Mouse (Mus musculus) forebrain, postnatal 0 days (tissue): ENCODE measurements around the gene Ntrk2. TPM values are rescaled to one million over a fixed set of nuclear protein-coding genes. Genes with fewer than 3 reads are reported as not detected.

Experiments
- ATAC-seq: fragments of 200-750 bp; cut with Nextera tagmentation; 2 replicates; pipeline ENCODE4 v1.8.0; 2017; ENCODE audit warnings: mild to moderate bottlenecking, moderate library complexity
- DNase-seq: peaks from one replicate; pipeline ENCODE4 v3.0.0-alpha.2; 2015
- H3K27ac ChIP-seq: fragments of 300-500 bp; sonication (generic); 2 replicates; pipeline ENCODE4 v1.5.1; 2014; ENCODE audit warnings: low read depth, mild to moderate bottlenecking, antibody characterized with exemption, low read length, moderate library complexity, mixed read lengths
- H3K27me3 ChIP-seq: fragments of 300-500 bp; sonication (generic); 2 replicates; pipeline ENCODE4 v1.6.1; 2014; ENCODE audit warnings: mild to moderate bottlenecking, low read length, mixed read lengths; ENCODE audit not compliant: insufficient read depth
- H3K36me3 ChIP-seq: fragments of 300-500 bp; sonication (generic); 2 replicates; pipeline ENCODE4 v1.6.1; 2014; ENCODE audit warnings: mild to moderate bottlenecking, moderate library complexity; ENCODE audit not compliant: insufficient read depth
- H3K4me1 ChIP-seq: fragments of 300-500 bp; sonication (generic); 2 replicates; pipeline ENCODE4 v1.6.1; 2014; ENCODE audit warnings: antibody characterized with exemption; ENCODE audit not compliant: insufficient read depth
- H3K4me2 ChIP-seq: fragments of 300-500 bp; sonication (generic); 2 replicates; pipeline ENCODE4 v1.6.1; 2014; ENCODE audit warnings: low read depth, mild to moderate bottlenecking, moderate library complexity
- H3K4me3 ChIP-seq: fragments of 300-500 bp; sonication (generic); 2 replicates; pipeline ENCODE4 v1.5.1; 2014; ENCODE audit warnings: low read depth, low read length, mixed read lengths
- H3K9ac ChIP-seq: fragments of 300-500 bp; sonication (generic); 2 replicates; pipeline ENCODE4 v1.6.1; 2014; ENCODE audit warnings: mild to moderate bottlenecking
- H3K9me3 ChIP-seq: fragments of 300-500 bp; sonication (generic); 2 replicates; pipeline ENCODE4 v1.6.1; 2016; ENCODE audit warnings: low read length
- CTCF ChIP-seq: sonication (generic); IDR thresholded peaks from 2 replicates; pipeline ENCODE4 v1.5.1; 2016; ENCODE audit warnings: antibody characterized with exemption, control low read depth, low read depth
- WGBS: fragments of 180-500 bp; shearing (Covaris S2); extraction: QIAGEN DNeasy Blood & Tissue Kit; methylation state at CpG from one replicate; pipeline ENCODE4 v1.1.7; 2014; 5-methylcytosine and 5-hydroxymethylcytosine counted together
- polyA plus RNA-seq: library from polyadenylated mRNA; unstranded; fragments of >200 nt; fragmentation: Nextera tagmentation; extraction: Ambion mirVana; gene quantifications from 2 replicates; pipeline ENCODE4 v1.2.1, GENCODE M21; 2015
- total RNA-seq: library from RNA; depleted of rRNA; stranded (reverse); fragments of >200 nt; gene quantifications from 2 replicates; pipeline ENCODE4 v1.2.3, GENCODE M21; 2014

The Ntrk2 gene
- total and polyA plus RNA-seq, 2 experiments from 2014 or later, result 131 to 184 TPM

- WGBS, result 33% methylated on average over 4 of the region's 4 CpGs
These were observed 126.8 kb downstream of the Ntrk2 start for GRCm38 (mm10) chr13:58933126-58933525.

DNA sequence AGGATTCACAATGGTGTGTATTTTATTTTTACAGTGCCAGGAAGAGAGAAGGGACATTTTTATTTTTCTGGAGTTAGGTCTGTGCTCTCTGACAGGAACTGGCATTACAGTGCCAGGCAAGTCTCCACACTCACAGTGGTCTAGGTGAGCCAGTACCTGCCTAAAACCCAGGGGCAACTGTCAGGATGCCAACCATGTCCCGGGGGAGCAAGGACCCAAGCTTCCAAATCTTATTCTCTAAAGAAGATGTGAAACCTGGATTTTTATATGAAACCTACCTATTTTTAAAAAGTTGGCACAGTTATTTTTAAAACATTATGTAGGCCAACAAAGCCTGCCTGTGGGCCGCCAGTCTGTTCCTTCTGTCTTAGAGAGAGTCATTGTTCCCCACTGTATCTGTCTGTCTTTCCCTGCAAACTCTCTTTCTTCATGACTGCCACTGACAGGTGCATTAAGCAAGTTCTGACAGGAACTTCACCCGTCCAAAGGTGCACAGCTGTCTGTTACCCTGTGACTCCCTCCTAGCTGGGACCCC lies 128.3 kb downstream of the Ntrk2 start:
- peaks cover 12% of the 10 kb centered on the region for H3K4me1 ChIP-seq
- no peak overlapping the region for H3K4me3 ChIP-seq
- no peaks in the 10 kb centered on the region for H3K27me3 ChIP-seq
- 73% methylated on average over 3 of the region's 3 CpGs for WGBS
- ATAC-seq (no peak), DNase-seq (no peak)
- no peaks in the 10 kb centered on the region for H3K9me3 ChIP-seq
- no peak overlapping the region for H3K27ac ChIP-seq
- no peaks in the 10 kb centered on the region for H3K36me3 ChIP-seq
- no peak for TF ChIP-seq CTCF
- H3K9ac ChIP-seq, result no peak overlapping the region
- no peak overlapping the region for H3K4me2 ChIP-seq

More at GRCm38 (mm10) chr13:58933126-58933525, 126.8 kb downstream of the Ntrk2 start:
- Histone ChIP-seq H3K9ac (no peak overlapping the region), H3K27ac (0 out of 2 replicates have a peak overlapping the region, but pooled peaks have one; percentile 21), H3K36me3 (no peaks in the 10 kb centered on the region), H3K4me2 (no peak overlapping the region), H3K9me3 (no peaks in the 10 kb centered on the region), H3K4me3 (no peak overlapping the region), H3K4me1 (peaks cover 21% of the 10 kb centered on the region), H3K27me3 (no peaks in the 10 kb centered on the region)
- no peak for TF ChIP-seq CTCF
- DNase-seq (no peak), ATAC-seq (no peak)

GRCm38 (mm10) chr13:58935956-58936495 lies 129.7 kb downstream of the Ntrk2 start:
- no peak for TF ChIP-seq CTCF
- ATAC-seq (peak; percentile 78), DNase-seq (no peak)
- H3K9me3 ChIP-seq, result no peaks in the 10 kb centered on the region
- no peak overlapping the region for H3K4me3 ChIP-seq
- peaks cover 12% of the 10 kb centered on the region for H3K4me1 ChIP-seq
- H3K4me2 ChIP-seq, result no peak overlapping the region
- WGBS, result 22% methylated on average over 8 of the region's 8 CpGs
- no peaks in the 10 kb centered on the region for H3K27me3 ChIP-seq
- H3K27ac ChIP-seq, result peak overlapping the region; percentile 15; the same call in 1 of the 2 replicates
- H3K9ac ChIP-seq, result no peak overlapping the region
- 0 out of 2 replicates have a peak, but pooled peaks cover 4% of the 10 kb centered on the region for H3K36me3 ChIP-seq

DNA sequence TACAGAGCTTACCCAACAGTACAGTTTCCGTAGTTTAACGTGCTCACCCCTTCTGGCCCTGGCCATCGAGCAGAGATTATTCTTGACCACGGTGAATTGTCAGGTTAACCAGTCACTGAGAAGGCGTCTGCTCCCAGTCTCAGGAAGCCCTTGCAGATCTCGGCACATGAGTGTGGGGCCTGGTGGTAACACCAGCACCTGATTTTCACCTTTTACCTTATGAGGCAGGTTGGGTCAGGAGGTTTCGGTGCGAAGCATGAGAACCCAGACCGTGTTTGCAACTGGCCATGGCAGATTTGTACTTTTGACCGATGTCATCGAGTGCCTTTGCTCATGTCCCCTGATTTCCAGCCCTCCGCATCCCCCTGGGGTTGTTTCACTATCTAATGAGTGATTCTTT lies 131.5 kb downstream of the Ntrk2 start:
- ATAC-seq (no peak), DNase-seq (no peak)
- Histone ChIP-seq H3K4me2 (no peak overlapping the region), H3K4me1 (peaks cover 12% of the 10 kb centered on the region), H3K9ac (no peak overlapping the region), H3K27ac (no peak overlapping the region), H3K9me3 (no peaks in the 10 kb centered on the region), H3K36me3 (0 out of 2 replicates have a peak, but pooled peaks cover 5% of the 10 kb centered on the region), H3K4me3 (no peak overlapping the region), H3K27me3 (no peaks in the 10 kb centered on the region)
- no peak for TF ChIP-seq CTCF
- 96% methylated on average over 12 of the region's 12 CpGs for WGBS

DNA sequence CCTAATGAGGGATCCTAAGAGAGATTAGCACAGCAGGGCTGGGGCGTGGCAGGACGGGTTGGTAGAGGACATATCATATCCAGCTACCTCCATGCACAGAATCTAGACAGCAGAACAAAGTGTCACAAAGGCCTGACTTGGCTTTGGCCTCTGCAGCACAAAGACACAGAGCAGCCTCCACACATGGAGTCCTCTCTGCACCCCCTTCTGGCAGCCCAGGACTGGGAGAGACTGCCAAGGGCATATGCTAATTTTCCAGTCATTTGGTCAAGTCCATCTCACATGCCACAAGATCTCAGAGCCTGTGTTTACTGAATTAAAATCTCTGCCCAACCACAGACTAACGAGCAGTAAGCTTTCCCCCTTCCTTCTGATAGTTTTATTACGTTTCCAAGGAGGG lies 132.1 kb downstream of the Ntrk2 start:
- H3K36me3 ChIP-seq, result 0 out of 2 replicates have a peak, but pooled peaks cover 5% of the 10 kb centered on the region
- H3K27me3 ChIP-seq, result no peaks in the 10 kb centered on the region
- no peak overlapping the region for H3K27ac ChIP-seq
- 46% methylated on average over 4 of the region's 4 CpGs for WGBS
- no peak overlapping the region for H3K4me2 ChIP-seq
- H3K4me1 ChIP-seq, result peaks cover 12% of the 10 kb centered on the region
- no peaks in the 10 kb centered on the region for H3K9me3 ChIP-seq
- peak; percentile 51 for DNase-seq
- no peak overlapping the region for H3K4me3 ChIP-seq
- H3K9ac ChIP-seq, result no peak overlapping the region
- peak; percentile 39; the same call in 1 of the 2 replicates for ATAC-seq
- no peak for TF ChIP-seq CTCF

GRCm38 (mm10) chr13:58940208-58940607 lies 133.8 kb downstream of the Ntrk2 start:
- Histone ChIP-seq H3K4me1 (peaks cover 3% of the 10 kb centered on the region; the same call in 1 of the 2 replicates), H3K4me3 (no peak overlapping the region), H3K27me3 (no peaks in the 10 kb centered on the region), H3K36me3 (0 out of 2 replicates have a peak, but pooled peaks cover 5% of the 10 kb centered on the region), H3K27ac (no peak overlapping the region), H3K9me3 (no peaks in the 10 kb centered on the region), H3K4me2 (no peak overlapping the region), H3K9ac (no peak overlapping the region)
- DNase-seq, result peak; percentile 34
- 71% methylated on average over 6 of the region's 6 CpGs for WGBS
- TF ChIP-seq CTCF, result no peak
- no peak for ATAC-seq

- ATAC-seq (no peak), DNase-seq (no peak)
- H3K9me3 ChIP-seq, result no peaks in the 10 kb centered on the region
- H3K4me1 ChIP-seq, result peaks cover 3% of the 10 kb centered on the region; the same call in 1 of the 2 replicates
- H3K9ac ChIP-seq, result no peak overlapping the region
- no peak overlapping the region for H3K4me3 ChIP-seq
- no peak overlapping the region for H3K27ac ChIP-seq
- 51% methylated on average over 7 of the region's 7 CpGs for WGBS
- no peak for TF ChIP-seq CTCF
- H3K27me3 ChIP-seq, result no peaks in the 10 kb centered on the region
- H3K36me3 ChIP-seq, result 0 out of 2 replicates have a peak, but pooled peaks cover 5% of the 10 kb centered on the region
- no peak overlapping the region for H3K4me2 ChIP-seq
These were observed 134.4 kb downstream of the Ntrk2 start for GRCm38 (mm10) chr13:58940798-58941197.
